Mouse (Mus musculus): Measurements from ENCODE around the gene Cntnap2.
"Not testable (repeated sequence)": the region's sequence is repeated elsewhere in the genome, so short reads cannot be mapped to it uniquely, and the experiment has no call there.

Gene Cntnap2

GRCm38 (mm10) chr6:47267236-47267635 lies 2208.1 kb downstream of the Cntnap2 start:
- DNase-seq, result no peak

GRCm38 (mm10) chr6:47269455-47269854 lies 2210.3 kb downstream of the Cntnap2 start:
- no peak for DNase-seq

GRCm38 (mm10) chr6:47271576-47271975 lies 2212.4 kb downstream of the Cntnap2 start:
- no peak for DNase-seq

- no peak for DNase-seq
These were observed 2213.7 kb downstream of the Cntnap2 start for GRCm38 (mm10) chr6:47272606-47273575.

- no peak for DNase-seq
These were observed 2215.9 kb downstream of the Cntnap2 start for GRCm38 (mm10) chr6:47275065-47275464.

- no peak for DNase-seq
These were observed 2220.0 kb downstream of the Cntnap2 start for GRCm38 (mm10) chr6:47279183-47279582.

DNA sequence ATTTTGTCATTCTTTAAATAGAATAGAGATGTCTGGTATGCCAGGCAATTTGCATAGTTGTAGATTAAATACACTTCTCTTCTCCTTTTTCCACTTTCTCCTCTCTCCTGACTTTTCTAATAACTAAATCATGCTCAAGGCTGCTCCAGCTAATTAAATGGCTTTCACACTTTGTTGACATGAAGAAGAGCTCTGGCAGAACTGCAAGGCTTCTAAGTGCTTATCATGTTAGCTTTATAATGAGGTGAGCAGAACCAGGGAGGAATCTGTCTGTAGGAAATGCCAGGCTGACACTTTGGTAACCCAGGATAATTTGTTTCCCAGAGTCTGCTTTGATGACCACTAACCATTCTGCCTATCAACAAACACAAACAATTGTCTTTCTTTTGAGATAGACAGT lies 2222.4 kb downstream of the Cntnap2 start:
- DNase-seq, result no peak

DNA sequence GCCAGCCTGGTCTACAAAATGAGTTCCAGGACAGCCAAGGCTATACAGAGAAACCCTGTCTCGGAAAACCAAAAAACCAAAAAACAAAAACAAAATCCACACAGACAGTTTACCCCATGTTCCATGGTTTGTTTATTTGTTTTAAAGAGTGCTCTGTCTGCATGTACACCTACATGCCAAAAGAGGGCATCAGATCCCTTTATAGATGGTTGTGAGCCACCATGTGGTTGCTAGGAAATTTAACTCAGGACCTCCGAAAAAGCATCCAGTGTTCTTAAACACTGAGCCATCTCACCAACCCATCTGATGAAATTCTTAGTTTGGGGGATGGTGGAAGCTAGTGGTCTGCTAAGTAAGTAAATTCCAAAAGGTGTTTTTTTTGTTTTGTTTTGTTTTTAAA lies 2225.6 kb downstream of the Cntnap2 start:
- no peak for DNase-seq

DNA sequence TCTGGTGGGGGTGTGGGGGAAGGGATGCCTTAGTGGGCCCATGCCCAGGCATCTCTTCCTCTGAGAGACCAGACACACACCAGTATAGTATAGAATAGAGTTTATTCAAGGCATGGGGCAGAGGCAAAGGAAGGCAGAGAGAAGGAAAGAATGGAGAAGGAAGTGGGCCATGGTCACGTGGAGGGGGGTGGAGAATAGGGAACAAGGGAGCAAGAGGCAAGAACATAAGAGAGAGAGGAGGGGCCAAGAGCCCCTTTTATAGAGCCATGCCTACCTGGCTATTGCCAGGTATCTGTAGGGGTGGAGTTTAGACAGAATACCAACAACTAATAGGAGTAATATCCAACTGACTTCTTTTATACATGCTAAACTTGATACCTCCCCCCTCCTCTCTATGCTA lies 2226.6 kb downstream of the Cntnap2 start:
- DNase-seq, result no peak

GRCm38 (mm10) chr6:47286247-47286967 lies 2227.2 kb downstream of the Cntnap2 start:
- DNase-seq, result not testable (repeated sequence)

DNA sequence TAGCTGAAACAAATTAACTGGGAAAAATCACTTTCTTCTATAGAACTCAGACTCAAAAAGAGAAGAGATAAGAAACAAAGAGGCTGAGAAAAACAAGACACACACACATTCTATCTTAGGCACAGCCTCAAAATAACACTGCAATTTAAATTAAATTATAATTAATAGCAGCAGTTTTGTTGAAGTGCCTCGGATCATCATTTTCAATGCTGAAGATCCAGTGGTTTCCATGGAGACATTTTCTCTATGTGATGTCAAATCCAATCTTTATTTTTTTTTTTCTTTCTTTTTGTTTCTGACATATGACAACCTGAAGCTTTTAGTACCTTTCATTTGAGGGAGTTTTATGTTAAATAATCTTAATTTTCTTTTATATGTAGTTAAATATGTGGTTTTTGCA lies 2228.6 kb downstream of the Cntnap2 start:
- DNase-seq, result no peak

DNA sequence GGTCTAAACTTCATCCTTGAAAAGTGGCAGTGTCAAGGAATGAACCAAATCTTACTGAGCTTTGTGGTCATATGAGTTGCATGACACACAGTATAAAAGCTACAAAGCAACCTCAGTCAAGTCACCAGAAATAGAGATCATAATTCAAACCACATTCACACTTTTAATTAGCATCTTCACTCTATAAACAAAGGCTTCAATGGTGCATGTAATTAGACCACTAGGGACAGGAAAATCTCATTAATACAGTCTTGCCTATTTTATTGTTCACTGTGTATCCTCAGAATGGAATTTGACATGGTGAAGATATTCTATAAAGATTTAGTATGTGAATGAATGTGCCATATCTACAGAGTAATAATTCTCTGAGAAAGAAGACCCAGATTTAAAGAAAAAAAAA lies 2232.8 kb downstream of the Cntnap2 start:
- DNase-seq, result no peak

DNA sequence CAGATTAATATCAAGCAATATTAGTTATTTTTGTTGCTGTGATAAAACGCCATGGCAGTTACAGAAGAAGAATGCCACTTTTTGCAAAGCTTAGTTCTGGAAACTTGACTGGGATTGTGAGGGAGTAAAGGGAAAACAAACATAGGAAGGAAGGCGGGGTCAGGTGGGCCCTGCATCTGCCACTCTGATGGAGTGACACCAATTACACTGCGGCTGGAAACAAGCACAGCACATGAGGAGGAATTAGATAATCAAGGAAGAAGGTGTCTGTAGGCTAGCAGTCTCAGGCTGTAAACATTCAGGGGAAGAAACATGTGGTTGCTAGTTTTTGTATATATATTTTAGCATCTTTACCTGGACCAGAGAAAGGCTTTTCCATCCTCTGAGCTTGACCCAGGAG lies 2233.3 kb downstream of the Cntnap2 start:
- DNase-seq, result no peak

DNA sequence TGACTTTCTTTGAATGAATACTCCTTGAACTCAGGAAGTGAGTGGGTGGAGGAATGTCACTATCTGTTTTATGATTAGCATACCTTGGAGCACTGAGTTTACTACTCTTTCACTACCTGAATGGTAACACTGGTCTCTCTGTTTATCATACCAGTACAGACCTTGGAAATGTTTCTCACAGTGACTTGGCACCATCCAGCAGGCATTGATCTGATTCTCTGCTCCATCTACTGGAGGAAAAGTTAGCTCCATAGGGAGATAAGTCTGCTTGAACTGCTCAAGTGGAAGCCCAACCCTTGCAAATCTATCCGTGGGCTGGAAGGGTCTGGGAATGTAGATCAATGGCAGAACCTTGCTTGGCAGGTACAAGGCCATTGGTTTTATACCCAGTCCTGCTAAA lies 2235.3 kb downstream of the Cntnap2 start:
- no peak for DNase-seq

DNA sequence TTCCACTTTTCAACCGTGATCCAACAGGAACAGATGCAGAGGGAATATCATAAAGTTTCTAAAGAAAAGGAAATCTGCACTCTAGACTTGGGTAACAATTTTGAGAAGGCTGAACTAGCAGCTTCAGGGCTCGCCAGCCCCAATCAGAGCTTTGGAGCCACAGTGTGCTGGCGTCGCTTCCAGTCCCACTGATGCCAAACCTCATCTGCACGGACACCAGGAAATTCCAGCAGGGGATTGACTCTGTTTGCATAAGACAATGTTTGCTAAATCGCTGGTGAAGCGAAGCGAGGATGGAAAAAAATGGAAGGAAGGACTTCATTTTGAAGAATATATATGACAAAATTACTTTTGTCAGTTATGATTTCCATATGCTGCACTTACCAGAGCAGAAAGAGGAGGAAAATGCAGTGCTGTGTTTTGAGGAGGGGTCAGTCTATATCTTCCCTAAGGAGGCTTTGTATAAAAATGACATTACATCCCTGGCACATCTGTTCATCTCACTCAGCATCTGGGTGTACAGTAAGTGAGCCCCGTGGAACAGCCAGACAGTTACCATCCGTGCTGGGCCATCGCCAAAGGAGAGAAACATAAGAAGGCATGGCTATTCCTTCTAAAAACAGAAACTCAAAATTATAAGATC lies 2245.8 kb downstream of the Cntnap2 start:
- no peak for DNase-seq

- DNase-seq, result no peak
These were observed 2247.1 kb downstream of the Cntnap2 start for GRCm38 (mm10) chr6:47306065-47306798.

DNA sequence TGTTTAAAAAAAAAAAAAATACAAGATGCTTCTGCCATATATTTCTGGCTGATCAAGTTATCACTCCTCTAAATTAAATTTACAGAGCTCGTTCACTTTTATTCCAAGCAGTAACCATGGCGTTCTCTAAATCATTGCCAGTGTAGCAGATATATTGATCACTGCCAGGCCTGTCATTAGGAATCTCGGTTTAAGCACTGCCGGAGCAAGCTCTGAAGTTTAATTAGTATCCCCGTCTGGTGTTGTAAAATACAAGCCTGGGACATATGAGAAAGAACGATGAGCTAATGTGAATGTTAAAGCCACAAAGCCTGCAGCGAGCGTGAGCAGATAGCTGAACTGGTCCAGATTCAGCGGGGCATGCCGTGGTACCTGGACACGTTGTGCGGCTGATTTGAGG lies 2247.8 kb downstream of the Cntnap2 start:
- no peak for DNase-seq

GRCm38 (mm10) chr6:47314507-47315334 lies 2255.6 kb downstream of the Cntnap2 start:
- no peak for DNase-seq

DNA sequence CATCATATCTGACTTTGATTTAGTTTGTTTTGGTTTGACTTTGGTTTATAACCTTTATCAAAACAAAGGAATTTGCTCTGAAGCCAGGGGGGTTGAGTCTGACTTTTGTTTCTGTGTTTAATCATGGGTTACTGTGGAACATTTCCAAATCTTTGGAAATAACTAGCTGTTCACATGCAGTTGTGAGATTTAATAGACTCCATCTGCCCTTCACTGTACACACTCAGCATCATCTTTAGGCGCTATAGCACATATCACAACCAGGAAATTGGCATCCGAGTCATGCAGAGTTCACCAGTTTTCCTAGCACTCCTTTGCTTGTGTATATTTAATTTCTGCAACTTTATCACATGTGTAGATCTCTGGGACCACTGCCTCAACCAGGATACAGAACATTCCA lies 2256.3 kb downstream of the Cntnap2 start:
- no peak for DNase-seq

- DNase-seq, result no peak
These were observed 2258.1 kb downstream of the Cntnap2 start for GRCm38 (mm10) chr6:47317253-47317652.

- no peak for DNase-seq
These were observed 2259.5 kb downstream of the Cntnap2 start for GRCm38 (mm10) chr6:47318705-47319104.
